Mouse (Mus musculus) MEL (cell line): ENCODE measurements at regions not wholly inside any gene's neighbourhood (a gene's known extent, or its start where the extent isn't known, plus 50 kb on each side); places are given as distances from the start of the nearest gene placed in this dataset.

Experiments used
- DNase-seq: peaks from one replicate; pipeline ENCODE4 v3.0.0; 2011; ENCODE audit warnings: low read depth, low spot score
- H3K27ac ChIP-seq: 2 replicates; pipeline ENCODE4 v1.5.1; 2012; ENCODE audit warnings: low read depth, mild to moderate bottlenecking, control low read depth, low read length, moderate library complexity; ENCODE audit not compliant: control insufficient read depth
- H3K27me3 ChIP-seq, 2 experiments: fragments of 150-350 bp in 1 of 2; sonication (generic) in 1 of 2; 2 replicates each; pipeline ENCODE4 v1.6.1; 2012; ENCODE audit warnings: low read length in 2 of 2, mild to moderate bottlenecking in 2 of 2, improper control_type of control experiment in 1 of 2, moderate library complexity in 1 of 2; ENCODE audit not compliant: insufficient read depth in 2 of 2, control insufficient read depth in 1 of 2
- H3K36me3 ChIP-seq, 2 experiments: 2 replicates each; pipeline ENCODE4 v1.6.1; 2012 to 2014; ENCODE audit warnings: low read length in 2 of 2, improper control_type of control experiment in 1 of 2, inconsistent platforms in 1 of 2, mild to moderate bottlenecking in 1 of 2; ENCODE audit not compliant: insufficient read depth in 2 of 2, control insufficient read depth in 1 of 2
- H3K4me1 ChIP-seq, 2 experiments: fragments of 150-350 bp in 1 of 2; sonication (generic) in 1 of 2; 2 replicates each; pipeline ENCODE4 v1.6.1; 2012; ENCODE audit warnings: low read length in 2 of 2, improper control_type of control experiment in 1 of 2, mild to moderate bottlenecking in 1 of 2; ENCODE audit not compliant: insufficient read depth in 2 of 2, control insufficient read depth in 1 of 2
- H3K4me3 ChIP-seq, 2 experiments: fragments of 150-350 bp in 1 of 2; sonication (generic) in 1 of 2; 2 replicates each; pipeline ENCODE4 v1.5.1; 2012; ENCODE audit warnings: low read depth in 2 of 2, low read length in 2 of 2, mild to moderate bottlenecking in 2 of 2, moderate library complexity in 2 of 2, control low read depth in 1 of 2, improper control_type of control experiment in 1 of 2; ENCODE audit not compliant: control insufficient read depth in 1 of 2, insufficient read depth in 1 of 2
- H3K79me2 ChIP-seq: 2 replicates; pipeline ENCODE4 v1.6.1; 2012; ENCODE audit warnings: mild to moderate bottlenecking, low read length, moderate library complexity; ENCODE audit not compliant: control insufficient read depth, poor library complexity, insufficient read depth
- H3K9ac ChIP-seq: 2 replicates; pipeline ENCODE4 v1.6.1; 2012; ENCODE audit warnings: low read depth, mild to moderate bottlenecking, control low read depth, low read length, moderate library complexity; ENCODE audit not compliant: control insufficient read depth, poor library complexity, severe bottlenecking
- H3K9me3 ChIP-seq: fragments of 150-350 bp; sonication (generic); replicated peaks from 2 replicates; pipeline ENCODE4 v1.6.1; 2012; ENCODE audit warnings: mild to moderate bottlenecking, low read length, improper control_type of control experiment, moderate library complexity; ENCODE audit not compliant: insufficient read depth
- BHLHE40 ChIP-seq: IDR thresholded peaks from 2 replicates; pipeline ENCODE4 v1.6.1; 2012; ENCODE audit warnings: low read depth, mild to moderate bottlenecking, inconsistent platforms, low read length, improper control_type of control experiment, borderline replicate concordance
- CHD2 ChIP-seq: IDR thresholded peaks from 2 replicates; pipeline ENCODE4 v1.6.1; 2011; ENCODE audit warnings: low read length, improper control_type of control experiment
- E2F4 ChIP-seq: IDR thresholded peaks from 2 replicates; pipeline ENCODE4 v1.6.1; 2011; ENCODE audit warnings: low read depth, low read length, improper control_type of control experiment, borderline replicate concordance
- ELF1 ChIP-seq: IDR thresholded peaks from 2 replicates; pipeline ENCODE4 v1.6.1; 2014; ENCODE audit warnings: low read depth, mild to moderate bottlenecking, inconsistent platforms, low read length, improper control_type of control experiment, moderate library complexity
- EP300 ChIP-seq, 2 experiments: IDR thresholded peaks; 2 replicates each; pipeline ENCODE4 v1.6.1; 2011; ENCODE audit warnings: improper control_type of control experiment in 2 of 2, low read length in 2 of 2, low read depth in 1 of 2, mild to moderate bottlenecking in 1 of 2
- GABPA ChIP-seq: IDR thresholded peaks from 2 replicates; pipeline ENCODE4 v1.6.1; 2012; ENCODE audit warnings: low read depth, mild to moderate bottlenecking, inconsistent platforms, low read length, improper control_type of control experiment, moderate library complexity
- HCFC1 ChIP-seq: IDR thresholded peaks from 2 replicates; pipeline ENCODE4 v1.6.1; 2012; ENCODE audit warnings: low read depth, mild to moderate bottlenecking, inconsistent platforms, low read length, improper control_type of control experiment, moderate library complexity
- JUND ChIP-seq: IDR thresholded peaks from 2 replicates; pipeline ENCODE4 v1.6.1; 2011; ENCODE audit warnings: low read depth, mild to moderate bottlenecking, improper control_type of control experiment, low read length
- MAFK ChIP-seq: IDR thresholded peaks from 2 replicates; pipeline ENCODE4 v1.6.1; 2011; ENCODE audit warnings: low read depth, mild to moderate bottlenecking, low read length, improper control_type of control experiment, borderline replicate concordance
- MAZ ChIP-seq: IDR thresholded peaks from 2 replicates; pipeline ENCODE4 v1.6.1; 2012; ENCODE audit warnings: low read depth, mild to moderate bottlenecking, inconsistent platforms, low read length, improper control_type of control experiment
- MEF2A ChIP-seq: IDR thresholded peaks from 2 replicates; pipeline ENCODE4 v1.6.1; 2014; ENCODE audit warnings: low read depth, mild to moderate bottlenecking, inconsistent platforms, low read length, improper control_type of control experiment; ENCODE audit not compliant: poor library complexity, insufficient replicate concordance, severe bottlenecking; ENCODE audit errors: extremely low read depth
- MXI1 ChIP-seq: IDR thresholded peaks from 2 replicates; pipeline ENCODE4 v1.6.1; 2011; ENCODE audit warnings: mild to moderate bottlenecking, low read depth, low read length, improper control_type of control experiment
- MYC ChIP-seq: IDR thresholded peaks from 2 replicates; pipeline ENCODE4 v1.6.1; 2011; ENCODE audit warnings: low read depth, mild to moderate bottlenecking, low read length, improper control_type of control experiment, moderate library complexity
- NRF1 ChIP-seq: IDR thresholded peaks from 2 replicates; pipeline ENCODE4 v1.6.1; 2014; ENCODE audit warnings: low read depth, mild to moderate bottlenecking, inconsistent platforms, low read length, improper control_type of control experiment, moderate library complexity; ENCODE audit not compliant: poor library complexity, insufficient read depth, severe bottlenecking
- POLR2A ChIP-seq, 2 experiments: IDR thresholded peaks; 2 replicates each; pipeline ENCODE4 v1.6.1; 2011 to 2012; ENCODE audit warnings: low read length in 2 of 2, mild to moderate bottlenecking in 2 of 2, control low read depth in 1 of 2, improper control_type of control experiment in 1 of 2, low read depth in 1 of 2, moderate library complexity in 1 of 2; ENCODE audit not compliant: control insufficient read depth in 1 of 2, insufficient read depth in 1 of 2, poor library complexity in 1 of 2
- POLR2AphosphoS2 ChIP-seq: IDR thresholded peaks from 2 replicates; pipeline ENCODE4 v1.6.1; 2011; ENCODE audit warnings: low read length, improper control_type of control experiment
- POLR2AphosphoS5 ChIP-seq: IDR thresholded peaks from 2 replicates; pipeline ENCODE4 v1.6.1; 2012; ENCODE audit warnings: low read depth, borderline replicate concordance, mild to moderate bottlenecking, inconsistent platforms, low read length, moderate library complexity, mixed read lengths
- RAD21 ChIP-seq: IDR thresholded peaks from 2 replicates; pipeline ENCODE4 v1.6.1; 2011; ENCODE audit warnings: mild to moderate bottlenecking, low read depth, low read length, improper control_type of control experiment
- RCOR1 ChIP-seq: IDR thresholded peaks from 2 replicates; pipeline ENCODE4 v1.6.1; 2012; ENCODE audit warnings: low read depth, mild to moderate bottlenecking, inconsistent platforms, low read length, improper control_type of control experiment
- SIN3A ChIP-seq: IDR thresholded peaks from 2 replicates; pipeline ENCODE4 v1.6.1; 2012; ENCODE audit warnings: low read length, improper control_type of control experiment, inconsistent platforms
- UBTF ChIP-seq: IDR thresholded peaks from 2 replicates; pipeline ENCODE4 v1.6.1; 2012; ENCODE audit warnings: low read depth, mild to moderate bottlenecking, inconsistent platforms, low read length, improper control_type of control experiment, moderate library complexity, borderline replicate concordance; ENCODE audit not compliant: insufficient read depth
- USF1 ChIP-seq: IDR thresholded peaks from 2 replicates; pipeline ENCODE4 v1.6.1; 2014; ENCODE audit warnings: low read depth, mild to moderate bottlenecking, inconsistent platforms, low read length, improper control_type of control experiment, moderate library complexity
- USF2 ChIP-seq, 2 experiments: IDR thresholded peaks; 2 replicates each; pipeline ENCODE4 v1.6.1; 2011 to 2012; ENCODE audit warnings: improper control_type of control experiment in 2 of 2, low read length in 2 of 2, borderline replicate concordance in 1 of 2, inconsistent platforms in 1 of 2, low read depth in 1 of 2, mild to moderate bottlenecking in 1 of 2; ENCODE audit not compliant: insufficient read depth in 1 of 2
- ZMIZ1 ChIP-seq: IDR thresholded peaks from 2 replicates; pipeline ENCODE4 v1.6.1; 2012; ENCODE audit warnings: low read depth, mild to moderate bottlenecking, inconsistent platforms, low read length, improper control_type of control experiment, moderate library complexity

GRCm38 (mm10) chr13:51315008-51315778 lies 93.2 kb upstream of the S1pr3 start:
- TF ChIP-seq GABPA (no peak), E2F4 (no peak), POLR2AphosphoS5 (no peak), MAFK (no peak), EP300 (IDR thresholded peaks at IDR 0.05; ENCODE audit: low read depth in 1 of 2, low read length in 2 of 2) (no peak), MXI1 (no peak), MAZ (no peak), USF1 (no peak), ELF1 (no peak), JUND (no peak), CHD2 (no peak), MEF2A (no peak), MYC (no peak), RAD21 (no peak), NRF1 (no peak), BHLHE40 (no peak), SIN3A (no peak)
- no peak for DNase-seq
- no peak overlapping the region for H3K27ac ChIP-seq
- no peak overlapping the region for H3K9ac ChIP-seq
- H3K9me3 ChIP-seq = no peaks in the 10 kb centered on the region
- no peaks in the 10 kb centered on the region for H3K4me1 ChIP-seq
- H3K27me3 ChIP-seq = no peaks in the 10 kb centered on the region
- no peaks in the 10 kb centered on the region for H3K36me3 ChIP-seq
- no peaks in the 10 kb centered on the region for H3K79me2 ChIP-seq
- no peak overlapping the region for H3K4me3 ChIP-seq

- Histone ChIP-seq H3K79me2 (no peaks in the 10 kb centered on the region), H3K27me3 (no peaks in the 10 kb centered on the region), H3K27ac (no peak overlapping the region), H3K4me3 (no peak overlapping the region), H3K9ac (no peak overlapping the region), H3K36me3 (no peaks in the 10 kb centered on the region), H3K4me1 (no peaks in the 10 kb centered on the region), H3K9me3 (no peaks in the 10 kb centered on the region)
- no peak for TF ChIP-seq HCFC1
- TF ChIP-seq POLR2AphosphoS5 = no peak
- TF ChIP-seq ZMIZ1 = no peak
- no peak for TF ChIP-seq RCOR1
- TF ChIP-seq POLR2A (IDR thresholded peaks at IDR 0.05; ENCODE audit: control insufficient read depth in 1 of 2, insufficient read depth in 1 of 2, low read depth in 1 of 2, low read length in 2 of 2, poor library complexity in 1 of 2) = no peak
- no peak for TF ChIP-seq MAZ
- TF ChIP-seq POLR2AphosphoS2 = no peak
- TF ChIP-seq EP300 (IDR thresholded peaks at IDR 0.05; ENCODE audit: low read depth in 1 of 2, low read length in 2 of 2) = no peak
- TF ChIP-seq UBTF = no peak
- TF ChIP-seq USF2 (IDR thresholded peaks at IDR 0.05; ENCODE audit: borderline replicate concordance in 1 of 2, insufficient read depth in 1 of 2, low read depth in 1 of 2, low read length in 2 of 2) = no peak
- TF ChIP-seq CHD2 = no peak
- DNase-seq = no peak
Measured at GRCm38 (mm10) chr13:51315779-51316041, 92.7 kb upstream of the S1pr3 start.
